Mouse (Mus musculus) stomach, embryonic 14.5 days (tissue): ENCODE results near the gene Fbxo31. TPM values are rescaled to one million over a fixed set of nuclear protein-coding genes. Genes with fewer than 3 reads are reported as not detected.

Experiments
- ATAC-seq: fragments of 200-750 bp; cut with Nextera tagmentation; 2 replicates; pipeline ENCODE4 v1.8.0; 2017; ENCODE audit warnings: low read depth, moderate TSS enrichment; ENCODE audit not compliant: insufficient number of reproducible peaks, insufficient read depth, low FRiP score
- H3K27ac ChIP-seq: fragments of 300-500 bp; sonication (generic); 2 replicates; pipeline ENCODE4 v1.5.1; 2014; ENCODE audit warnings: mild to moderate bottlenecking, low read length, moderate library complexity, mixed read lengths
- H3K27me3 ChIP-seq: fragments of 300-500 bp; sonication (generic); 2 replicates; pipeline ENCODE4 v1.6.1; 2014; ENCODE audit warnings: low read length, control low read depth, mixed read lengths; ENCODE audit not compliant: control insufficient read depth, insufficient read depth
- H3K36me3 ChIP-seq: fragments of 300-500 bp; sonication (generic); 2 replicates; pipeline ENCODE4 v1.6.1; 2014; ENCODE audit warnings: mild to moderate bottlenecking, control low read depth, low read length, moderate library complexity, mixed read lengths; ENCODE audit not compliant: control insufficient read depth, insufficient read depth
- H3K4me1 ChIP-seq: fragments of 300-500 bp; sonication (generic); 2 replicates; pipeline ENCODE4 v1.6.1; 2014; ENCODE audit warnings: low read length, control low read depth, mixed read lengths; ENCODE audit not compliant: control insufficient read depth, insufficient read depth
- H3K4me2 ChIP-seq: fragments of 300-500 bp; sonication (generic); replicated peaks from 2 replicates; pipeline ENCODE4 v1.6.1; 2014; ENCODE audit warnings: low read depth, low read length, control low read depth
- H3K4me3 ChIP-seq: fragments of 300-500 bp; sonication (generic); 2 replicates; pipeline ENCODE4 v1.5.1; 2014; ENCODE audit warnings: low read depth, low read length, control low read depth
- H3K9ac ChIP-seq: fragments of 300-500 bp; sonication (generic); replicated peaks from 2 replicates; pipeline ENCODE4 v1.6.1; 2014; ENCODE audit warnings: low read depth, mild to moderate bottlenecking, control low read depth, low read length, moderate library complexity, mixed read lengths
- H3K9me3 ChIP-seq: fragments of 300-500 bp; sonication (generic); 2 replicates; pipeline ENCODE4 v1.6.1; 2016; ENCODE audit warnings: low read depth, low read length, control low read depth; ENCODE audit not compliant: control insufficient read depth
- WGBS: fragments of 180-500 bp; shearing (Covaris S2); extraction: QIAGEN DNeasy Blood & Tissue Kit; methylation state at CpG from one replicate; pipeline ENCODE4 v1.1.7; 2014; 5-methylcytosine and 5-hydroxymethylcytosine counted together
- polyA plus RNA-seq: library from polyadenylated mRNA; unstranded; fragments of >200 nt; fragmentation: Nextera tagmentation; extraction: Ambion mirVana; gene quantifications from 2 replicates; pipeline ENCODE4 v1.2.1, GENCODE M21; 2014

Gene Fbxo31
- polyA plus RNA-seq, 1 experiment from 2014 or later: 15.0 TPM

DNA sequence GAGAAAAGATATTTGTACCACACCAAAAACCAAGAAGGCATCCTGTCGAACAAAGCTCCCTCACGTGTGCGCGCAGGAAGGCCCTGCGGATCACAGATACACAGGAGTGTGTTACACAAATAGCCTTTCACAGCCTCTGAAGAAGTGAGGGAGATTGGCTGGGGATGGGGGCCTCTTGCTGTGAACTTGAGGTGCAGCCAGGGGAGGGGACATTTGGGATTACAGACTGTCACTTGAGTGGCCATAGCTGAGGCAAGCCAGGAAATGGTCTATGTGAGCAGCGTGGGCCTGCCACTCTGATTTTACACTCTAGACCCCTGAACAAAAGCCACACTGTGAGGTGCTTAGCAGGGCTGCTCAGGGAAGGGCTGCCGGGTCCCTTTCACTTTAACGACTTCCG, 66.9 kb downstream of the Fbxo31 start:
- H3K27me3 ChIP-seq: no peaks in the 10 kb centered on the region

More for the DNA sequence above, 66.9 kb downstream of the Fbxo31 start:
- Histone ChIP-seq H3K27ac (no peak overlapping the region), H3K4me2 (no peak overlapping the region), H3K9ac (no peak overlapping the region), H3K36me3 (no peaks in the 10 kb centered on the region), H3K4me3 (no peak overlapping the region), H3K9me3 (no peaks in the 10 kb centered on the region), H3K4me1 (peaks cover 1% of the 10 kb centered on the region; the same call in 1 of the 2 replicates)
- WGBS: 59% methylated on average over 9 of the region's 9 CpGs
- ATAC-seq: no peak

Other genes starting within 250 kb of the Fbxo31 start
- not detected in 2 replicates for gene 1700018B08Rik, start 34.5 kb downstream of the Fbxo31 start, polyA plus RNA-seq
- 240 and 249 TPM in 2 replicates for gene Map1lc3b, start 11.6 kb upstream of the Fbxo31 start, polyA plus RNA-seq
- 28.7 TPM in 2 replicates for gene Zcchc14, start 74.1 kb upstream of the Fbxo31 start, polyA plus RNA-seq
- gene Jph3, start 150.8 kb upstream of the Fbxo31 start, polyA plus RNA-seq: 3.4 and 3.6 TPM in 2 replicates